Mouse (Mus musculus) brown adipose tissue, adult 24 weeks (tissue): ENCODE results near the gene Pus1. TPM values are rescaled to one million over a fixed set of nuclear protein-coding genes. Genes with fewer than 3 reads are reported as not detected.

Source experiments
- H3K27ac ChIP-seq: fragments of 200-500 bp; replicated peaks from 2 replicates; pipeline ENCODE4 v1.5.1; 2012; ENCODE audit warnings: low read depth, mild to moderate bottlenecking, low read length
- H3K4me1 ChIP-seq: fragments of 200-500 bp; 2 replicates; pipeline ENCODE4 v1.6.1; 2012; ENCODE audit warnings: low read length, mixed read lengths; ENCODE audit not compliant: control insufficient read depth, insufficient read depth, insufficient read length
- H3K4me3 ChIP-seq: fragments of 200-500 bp; 2 replicates; pipeline ENCODE4 v1.5.1; 2012; ENCODE audit warnings: low read depth, mild to moderate bottlenecking, low read length, moderate library complexity; ENCODE audit not compliant: insufficient read depth
- polyA plus RNA-seq: library from polyadenylated mRNA; stranded (reverse); fragments of >200 nt; gene quantifications from 2 replicates; pipeline ENCODE4 v1.2.4, GENCODE M21; 2012; ENCODE audit not compliant: missing spikeins, insufficient read depth, insufficient read length

Pus1 gene
- polyA plus RNA-seq, 1 experiment, result 12.8 TPM

DNA sequence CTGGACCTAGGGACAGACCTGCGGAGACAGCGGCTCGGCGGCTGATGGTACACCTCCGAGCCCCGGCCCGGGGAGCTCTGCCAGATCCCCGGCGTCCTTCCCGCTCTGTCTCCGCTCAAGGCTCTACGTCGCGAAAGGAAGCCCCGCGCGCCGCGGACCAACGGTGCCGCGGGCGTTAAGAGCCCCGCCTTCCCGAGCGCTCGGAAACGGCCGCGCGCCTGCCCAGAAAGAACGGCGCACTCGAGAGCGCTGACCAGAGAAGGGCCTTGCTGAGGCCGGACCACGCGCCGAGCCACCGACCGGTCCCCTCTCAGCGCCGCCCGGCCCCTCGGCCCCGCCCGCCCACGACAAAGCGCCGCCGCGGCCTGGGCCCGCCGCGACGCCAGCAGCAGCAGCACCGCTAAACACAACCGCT lies 10.4 kb downstream of the Pus1 start:
- Histone ChIP-seq H3K4me1 (peaks cover 2% of the 10 kb centered on the region; the same call in 1 of the 2 replicates), H3K4me3 (peak overlapping the region; percentile 87), H3K27ac (peak overlapping the region; percentile 68; the same call in 1 of the 2 replicates)

DNA sequence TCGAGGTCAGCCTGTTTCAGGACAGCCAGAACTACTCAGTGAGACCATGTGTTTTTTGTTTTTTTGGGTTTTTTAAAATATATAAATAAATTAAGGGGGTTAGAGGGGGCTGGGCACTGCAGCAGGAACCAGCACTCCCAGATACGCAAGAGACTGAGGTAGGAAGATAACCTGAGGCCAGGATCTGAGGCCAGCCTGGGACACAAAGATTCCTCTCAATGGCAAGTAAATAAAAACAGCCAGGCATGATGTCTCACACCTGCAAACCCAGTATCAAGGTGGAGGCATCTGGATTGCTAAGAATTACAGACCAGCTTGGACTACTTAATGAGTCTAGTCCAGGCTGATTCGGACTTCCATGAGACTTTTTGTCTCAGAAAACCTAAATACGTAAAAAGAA lies 11.2 kb downstream of the Pus1 start:
- H3K27ac ChIP-seq, result no peak overlapping the region
- peaks cover 2% of the 10 kb centered on the region; the same call in 1 of the 2 replicates for H3K4me1 ChIP-seq
- peak overlapping the region; percentile 87 for H3K4me3 ChIP-seq

DNA sequence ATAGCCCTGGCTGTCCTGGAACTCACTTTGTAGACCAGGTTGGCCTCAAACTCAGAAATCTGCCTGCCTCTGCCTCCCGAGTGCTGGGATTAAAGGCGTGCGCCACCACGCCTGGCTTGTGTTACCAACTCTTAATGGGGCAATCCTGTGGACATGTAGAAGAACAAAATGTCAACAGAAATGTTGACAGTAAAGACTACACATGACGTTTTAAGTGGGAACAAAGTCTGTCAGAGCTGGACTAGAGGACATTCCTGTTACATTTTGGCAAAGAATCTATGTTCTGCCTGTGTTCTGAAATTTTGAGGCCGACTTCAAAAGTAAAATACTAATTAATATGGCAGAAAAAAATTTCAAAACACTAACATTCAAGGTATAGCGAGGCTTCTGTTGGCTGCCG lies 16.6 kb downstream of the Pus1 start:
- Histone ChIP-seq H3K27ac (no peak overlapping the region), H3K4me3 (no peak overlapping the region), H3K4me1 (peaks cover 2% of the 10 kb centered on the region; the same call in 1 of the 2 replicates)

DNA sequence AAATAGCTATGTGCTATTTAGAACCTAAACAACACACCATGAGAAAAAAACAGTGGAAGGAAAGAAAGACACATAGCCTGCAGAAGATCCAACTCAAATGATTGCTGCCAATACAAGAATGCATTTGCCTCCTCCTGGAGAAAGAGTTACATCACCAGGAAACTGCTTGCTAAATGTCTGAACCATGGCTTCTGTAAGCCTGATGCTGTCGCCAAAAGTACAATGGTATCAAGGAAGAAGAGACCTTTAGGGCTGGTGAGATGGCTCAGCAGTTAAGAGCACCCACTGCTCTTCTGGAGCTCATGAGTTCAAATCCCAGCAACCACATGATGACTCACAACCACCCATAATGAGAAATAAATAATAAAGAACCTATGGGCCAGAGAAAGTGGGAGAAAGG lies 35.4 kb downstream of the Pus1 start:
- H3K4me3 ChIP-seq, result no peak overlapping the region
- no peak overlapping the region for H3K27ac ChIP-seq
- H3K4me1 ChIP-seq, result peaks cover 3% of the 10 kb centered on the region

DNA sequence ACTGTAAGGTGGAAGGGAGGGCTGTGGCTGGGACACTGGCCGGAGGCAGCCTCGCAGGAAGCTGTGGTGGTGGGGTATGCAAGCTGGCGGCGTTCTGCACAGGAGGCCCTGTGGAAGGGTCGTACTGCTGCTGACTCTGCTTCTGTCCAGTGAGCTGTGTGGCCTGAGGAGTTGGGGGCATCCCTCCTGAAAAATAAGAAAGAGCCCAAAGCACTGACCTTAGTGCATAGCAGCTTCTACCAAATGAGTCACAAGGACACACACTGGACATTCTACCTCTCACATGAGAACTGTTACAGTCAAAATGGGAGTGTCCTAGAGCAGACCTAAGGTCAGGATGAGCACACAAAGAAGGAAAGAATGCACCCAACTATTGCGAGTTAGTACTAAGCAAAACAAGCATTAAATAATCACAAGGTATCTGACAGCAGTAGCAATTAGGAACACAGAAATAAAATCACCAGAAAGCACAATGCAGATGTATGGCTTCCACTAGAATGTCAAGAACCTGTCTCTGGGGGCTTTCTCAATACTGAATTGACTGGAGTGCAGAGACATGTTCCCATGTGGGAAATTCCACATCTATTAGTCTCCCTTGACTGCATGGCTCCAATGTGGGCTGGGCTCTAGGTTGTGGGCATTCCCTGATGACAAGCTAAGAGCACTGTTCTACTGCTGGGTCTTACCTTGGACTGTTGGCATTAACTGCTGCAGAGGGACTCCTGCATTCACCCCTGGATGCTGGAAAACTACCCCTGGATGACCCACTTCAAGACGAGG lies 40.8 kb downstream of the Pus1 start:
- no peak overlapping the region for H3K27ac ChIP-seq
- H3K4me3 ChIP-seq, result no peak overlapping the region
- H3K4me1 ChIP-seq, result peaks cover 2% of the 10 kb centered on the region; the same call in 1 of the 2 replicates

DNA sequence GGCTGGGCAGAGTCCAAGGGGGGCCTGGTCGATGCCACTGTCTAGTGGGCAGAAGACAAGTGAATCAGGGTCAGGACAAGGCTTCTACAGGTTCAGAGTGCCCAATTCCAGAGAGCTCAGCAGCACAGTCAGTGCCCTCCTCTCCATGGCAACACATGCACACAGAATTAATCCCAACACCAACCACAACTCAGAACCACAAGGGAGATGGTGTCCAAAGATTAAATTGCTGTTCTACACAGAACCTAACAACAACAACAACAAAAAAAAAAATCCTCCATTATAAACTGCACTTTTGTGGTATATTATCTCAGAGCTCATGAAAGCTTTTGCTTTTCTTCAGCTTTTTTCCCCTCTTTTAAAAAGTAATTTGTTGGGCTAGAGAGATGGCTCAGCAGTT lies 44.9 kb downstream of the Pus1 start:
- H3K4me1 ChIP-seq, result peaks cover 2% of the 10 kb centered on the region; the same call in 1 of the 2 replicates
- H3K27ac ChIP-seq, result no peak overlapping the region
- H3K4me3 ChIP-seq, result no peak overlapping the region

DNA sequence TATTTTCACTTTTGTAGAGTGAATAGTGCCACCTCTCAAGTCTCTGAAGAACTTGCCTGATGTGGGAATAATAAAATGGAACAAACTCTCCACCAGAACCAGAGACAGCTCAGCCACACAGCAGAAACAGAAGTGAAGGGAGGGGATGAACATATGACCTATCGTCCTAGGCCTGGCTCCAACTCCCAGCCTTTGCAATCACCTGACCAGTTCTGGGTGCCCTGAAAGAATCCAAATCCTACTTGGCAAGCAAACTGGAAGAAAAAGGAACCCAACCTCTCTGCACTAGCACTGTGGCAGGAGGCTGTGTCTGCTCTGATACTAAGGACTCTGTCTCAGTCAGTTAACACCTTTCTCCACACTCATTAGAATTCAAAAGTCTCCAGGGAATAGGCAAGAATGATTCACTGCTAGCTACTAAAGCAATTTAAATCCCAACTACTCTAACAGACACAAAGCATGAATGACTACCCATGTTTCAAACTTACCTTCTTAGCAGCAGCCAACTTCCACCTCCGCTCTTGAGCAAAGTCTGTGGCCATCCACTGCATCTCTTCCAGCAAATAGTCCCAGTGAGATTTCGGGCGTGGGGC lies 47.1 kb downstream of the Pus1 start:
- H3K4me3 ChIP-seq, result no peak overlapping the region
- 0 out of 2 replicates have a peak overlapping the region, but pooled peaks have one; percentile 0 for H3K27ac ChIP-seq
- no peaks in the 10 kb centered on the region for H3K4me1 ChIP-seq

DNA sequence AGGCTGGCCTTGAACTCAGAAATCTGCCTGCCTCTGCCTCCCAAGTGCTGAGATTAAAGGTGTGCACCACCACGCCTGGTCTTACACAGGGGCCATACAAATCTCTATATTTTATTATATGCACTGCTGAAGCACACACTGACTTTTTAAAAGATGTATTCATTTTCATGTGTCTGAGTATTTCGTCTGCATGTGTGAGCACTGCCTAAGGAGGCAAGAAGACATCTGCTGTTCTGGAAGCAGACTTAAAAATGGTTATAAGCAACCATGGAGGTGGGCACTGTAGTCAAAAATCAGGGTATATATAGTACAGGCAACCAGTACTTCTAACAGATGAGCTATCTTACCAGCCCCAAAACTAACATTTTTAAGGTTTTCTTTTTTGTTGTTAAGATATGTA lies 49.2 kb downstream of the Pus1 start:
- Histone ChIP-seq H3K27ac (no peak overlapping the region), H3K4me1 (no peaks in the 10 kb centered on the region), H3K4me3 (no peak overlapping the region)

DNA sequence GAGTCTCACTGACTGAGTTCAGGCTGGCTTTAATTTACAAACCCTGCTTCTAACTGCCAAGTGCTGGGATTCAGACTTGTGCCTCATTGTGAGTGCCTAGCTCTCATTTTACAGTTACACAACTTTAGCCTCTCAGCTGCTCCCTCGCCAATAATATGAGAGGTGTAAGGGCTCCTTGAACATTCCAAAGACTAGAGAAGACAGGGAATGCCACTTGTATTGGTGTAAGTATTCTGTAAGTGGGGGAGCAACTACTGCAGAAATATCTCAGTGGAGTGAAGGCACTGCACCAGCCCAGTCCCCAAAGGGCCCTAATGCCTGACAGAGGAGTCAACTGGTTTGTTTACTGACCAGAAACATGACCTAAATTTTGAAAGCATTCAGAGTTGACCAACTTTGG lies 52.6 kb downstream of the Pus1 start:
- H3K4me1 ChIP-seq, result no peaks in the 10 kb centered on the region
- H3K27ac ChIP-seq, result no peak overlapping the region
- no peak overlapping the region for H3K4me3 ChIP-seq

Other genes with a start within 250 kb of the Pus1 start
- not detected in 2 replicates for gene Galnt9, start 236.3 kb downstream of the Pus1 start, polyA plus RNA-seq
- gene Noc4l, start 127.2 kb downstream of the Pus1 start, polyA plus RNA-seq, result 9.0 and 11.1 TPM in 2 replicates
- gene Ddx51, start 127.2 kb downstream of the Pus1 start, polyA plus RNA-seq, result 3.6 and 3.8 TPM in 2 replicates
- gene Ep400, start 9.9 kb downstream of the Pus1 start, polyA plus RNA-seq, result 8.3 and 10.6 TPM in 2 replicates
- gene Ulk1, start 29.4 kb upstream of the Pus1 start, polyA plus RNA-seq, result 21.5 and 22.9 TPM in 2 replicates
- gene Hscb, start 59.1 kb upstream of the Pus1 start, polyA plus RNA-seq, result 62.8 and 65.2 TPM in 2 replicates
- 3.1 and 4.2 TPM in 2 replicates for gene Chek2, start 59.3 kb upstream of the Pus1 start, polyA plus RNA-seq
- 12.4 and 16.3 TPM in 2 replicates for gene Ttc28, start 99.1 kb upstream of the Pus1 start, polyA plus RNA-seq